Mouse (Mus musculus) heart, embryonic 14.5 days (tissue): ENCODE results near the gene Zfp568. TPM values are rescaled to one million over a fixed set of nuclear protein-coding genes. Genes with fewer than 3 reads are reported as not detected.

Source experiments
- polyA plus RNA-seq: library from polyadenylated mRNA; unstranded; fragments of >200 nt; fragmentation: Nextera tagmentation; extraction: Ambion mirVana; gene quantifications from 2 replicates; pipeline ENCODE4 v1.2.1, GENCODE M21; 2014

Gene Zfp568
- polyA plus RNA-seq, 1 experiment from 2014 or later, result 27.4 TPM

Other genes starting within 250 kb of the Zfp568 start
- gene Zfp84, start 215.4 kb upstream of the Zfp568 start, polyA plus RNA-seq, result 9.4 and 10.0 TPM in 2 replicates
- 6.5 and 6.6 TPM in 2 replicates for gene Zfp30, start 200.0 kb upstream of the Zfp568 start, polyA plus RNA-seq
- 10.4 and 12.0 TPM in 2 replicates for gene Zfp790, start 167.8 kb upstream of the Zfp568 start, polyA plus RNA-seq
- gene Zfp940, start 130.3 kb upstream of the Zfp568 start, polyA plus RNA-seq, result 1.8 and 2.3 TPM in 2 replicates
- gene Zfp420, start 124.0 kb upstream of the Zfp568 start, polyA plus RNA-seq, result 3.8 and 4.0 TPM in 2 replicates
- 8.7 and 9.2 TPM in 2 replicates for gene Zfp27, start 77.4 kb upstream of the Zfp568 start, polyA plus RNA-seq
- gene Zfp383, start 75.7 kb upstream of the Zfp568 start, polyA plus RNA-seq, result 4.1 and 4.2 TPM in 2 replicates
- gene Zfp74, start 29.9 kb upstream of the Zfp568 start, polyA plus RNA-seq, result 8.0 and 8.6 TPM in 2 replicates
- gene Zfp14, start 67.4 kb downstream of the Zfp568 start, polyA plus RNA-seq, result 4.0 and 4.8 TPM in 2 replicates
- gene Zfp82, start 88.9 kb downstream of the Zfp568 start, polyA plus RNA-seq, result 4.2 and 4.8 TPM in 2 replicates
- 0.70 TPM in 1 of 2 replicates, not detected in the other for gene Gm26920, start 106.5 kb downstream of the Zfp568 start, polyA plus RNA-seq
- 5.2 and 6.4 TPM in 2 replicates for gene Zfp566, start 106.6 kb downstream of the Zfp568 start, polyA plus RNA-seq
- 85.2 and 91.3 TPM in 2 replicates for gene Zfp260, start 110.8 kb downstream of the Zfp568 start, polyA plus RNA-seq
- 6.4 and 8.5 TPM in 2 replicates for gene Zfp382, start 138.0 kb downstream of the Zfp568 start, polyA plus RNA-seq
- gene Zfp146, start 185.8 kb downstream of the Zfp568 start, polyA plus RNA-seq, result 7.2 and 9.0 TPM in 2 replicates
- gene Cox7a1, start 200.2 kb downstream of the Zfp568 start, polyA plus RNA-seq, result 544 and 589 TPM in 2 replicates
- 63.0 and 73.7 TPM in 2 replicates for gene Capns1, start 214.9 kb downstream of the Zfp568 start, polyA plus RNA-seq
- gene Polr2i, start 248.0 kb downstream of the Zfp568 start, polyA plus RNA-seq, result 126 and 145 TPM in 2 replicates
- 137 and 144 TPM in 2 replicates for gene Tbcb, start 248.3 kb downstream of the Zfp568 start, polyA plus RNA-seq